Mouse (Mus musculus): ENCODE measurements around the gene Ifi214.
"Not testable (repeated sequence)": the region's sequence is repeated elsewhere in the genome, so short reads cannot be mapped to it uniquely, and the experiment has no call there.

Gene Ifi214

DNA sequence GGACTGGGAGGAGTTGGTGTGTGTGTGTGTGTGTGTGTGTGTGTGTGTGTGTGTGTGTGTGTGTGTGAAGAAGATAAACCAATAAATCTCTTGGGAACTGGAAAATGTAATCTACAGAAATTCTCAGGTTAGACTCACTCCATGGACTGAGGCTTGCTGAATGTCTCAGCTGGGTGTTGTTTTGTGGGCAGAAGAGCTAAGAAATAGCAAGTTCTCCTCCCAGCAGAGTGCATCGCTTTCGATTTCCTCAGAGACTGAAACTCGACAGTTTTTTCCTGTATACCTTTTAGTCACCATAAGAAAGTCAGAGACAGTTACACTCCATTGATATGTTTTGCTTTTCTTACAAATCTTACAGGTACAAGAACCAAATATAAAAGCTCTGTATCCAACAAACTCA is at the start of gene Ifi214:
Ifi214 (minus strand) TSS at position 167 of the 400 bp plus-strand sequence.
- not testable (repeated sequence) for DNase-seq (ENCODE audit: low spot score in 2 of 2)

DNA sequence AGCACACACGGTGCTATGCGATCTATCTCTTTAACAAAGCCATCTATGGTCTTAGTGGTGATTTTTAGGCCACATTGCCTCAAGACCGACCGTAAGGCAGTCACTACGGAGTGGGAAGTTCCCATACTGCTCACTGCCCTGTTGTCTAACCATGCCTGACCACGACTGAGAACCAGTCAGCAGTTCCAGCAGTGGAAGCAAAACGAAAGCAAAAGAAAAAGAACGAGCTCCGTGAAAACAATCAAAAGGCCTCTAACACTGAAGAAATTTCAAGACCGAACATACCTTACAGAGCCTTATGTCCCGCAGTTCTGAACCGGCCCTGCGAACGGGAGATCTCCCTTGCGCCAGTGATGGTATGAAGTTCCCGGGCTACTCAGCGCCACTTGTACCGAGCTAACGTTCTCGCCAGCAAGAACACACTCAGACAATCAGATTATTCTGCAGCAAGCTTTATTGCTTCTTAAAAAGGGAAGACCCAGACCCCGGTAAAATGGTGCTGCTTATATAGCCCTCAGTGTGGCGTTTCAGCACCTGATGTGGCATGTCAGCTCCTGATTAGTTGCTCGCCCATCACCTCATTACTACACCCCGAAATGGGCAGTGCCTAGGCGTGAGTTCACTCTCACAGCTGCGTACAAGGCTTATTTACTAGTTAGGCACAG is 44.3 kb upstream of the Ifi214 start:
- no peak for DNase-seq (ENCODE audit: low spot score in 2 of 2)

DNA sequence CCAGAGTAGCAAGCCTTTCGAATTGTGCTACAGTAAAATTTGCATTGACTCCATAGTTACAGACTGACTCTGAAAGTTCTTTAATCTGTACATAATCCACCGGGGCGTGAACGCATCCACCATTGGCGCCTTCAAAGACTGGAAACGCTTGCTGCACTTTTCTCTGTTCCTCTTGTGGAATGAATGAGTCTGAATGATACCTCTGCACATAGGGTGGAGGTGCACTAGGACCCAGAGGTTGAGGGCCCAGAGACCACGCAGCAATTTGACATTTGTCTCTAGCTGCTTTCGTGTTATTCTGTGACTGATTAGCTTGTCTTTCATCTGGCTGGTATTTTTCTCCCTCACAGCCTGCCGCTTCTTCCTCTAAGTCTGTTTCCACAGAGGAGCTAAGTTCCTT is 43.3 kb upstream of the Ifi214 start:
- DNase-seq (ENCODE audit: low spot score in 2 of 2): no peak

DNA sequence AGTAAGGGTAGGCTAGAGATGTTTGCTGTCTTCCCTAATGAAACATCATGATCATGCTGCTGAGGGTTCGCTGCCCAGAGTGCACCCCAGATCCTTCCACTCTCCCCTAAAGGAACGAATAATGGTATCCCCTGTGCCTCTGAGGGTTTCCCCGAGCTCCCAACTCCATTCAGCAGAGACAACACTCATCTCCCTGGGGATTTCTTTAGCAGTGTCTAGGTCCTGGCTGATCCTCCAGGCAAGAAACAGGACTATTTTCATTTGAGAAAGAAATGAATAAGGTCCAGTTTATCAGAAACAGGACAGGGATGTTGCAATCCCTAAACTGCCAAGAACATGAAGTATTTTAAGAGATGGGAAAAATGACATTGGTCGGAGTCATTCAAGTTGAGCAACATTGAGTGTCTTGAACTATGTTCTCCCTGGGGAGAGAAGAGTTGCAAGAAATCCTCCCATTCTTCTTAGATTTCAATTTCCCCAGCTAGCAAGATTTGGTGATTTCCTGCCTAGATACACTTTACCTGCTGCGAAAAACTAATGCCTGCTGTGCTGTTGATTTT is 14.8 kb upstream of the Ifi214 start:
- not testable (repeated sequence) for DNase-seq (ENCODE audit: low spot score in 2 of 2)

DNA sequence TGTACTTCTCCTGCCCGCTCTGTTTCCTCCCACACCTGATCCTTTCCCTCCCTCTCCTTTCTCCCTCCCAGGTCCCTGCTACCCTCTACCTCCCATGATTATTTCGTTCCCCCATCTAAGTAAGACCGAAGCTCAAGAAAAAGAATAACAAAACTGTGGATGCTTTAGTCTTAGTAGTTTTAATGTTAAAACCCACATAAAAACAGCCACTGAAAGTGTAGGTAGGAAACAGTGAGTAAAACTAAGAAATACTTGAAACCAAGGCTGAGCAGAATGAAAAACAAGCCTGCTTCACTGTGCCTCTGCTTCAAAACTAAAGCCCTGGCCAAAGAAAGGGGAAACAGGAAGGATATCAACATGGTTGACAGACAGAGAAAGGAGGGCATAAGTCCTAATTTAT is 13.0 kb upstream of the Ifi214 start:
- not testable (repeated sequence) for DNase-seq (ENCODE audit: low spot score in 2 of 2)

DNA sequence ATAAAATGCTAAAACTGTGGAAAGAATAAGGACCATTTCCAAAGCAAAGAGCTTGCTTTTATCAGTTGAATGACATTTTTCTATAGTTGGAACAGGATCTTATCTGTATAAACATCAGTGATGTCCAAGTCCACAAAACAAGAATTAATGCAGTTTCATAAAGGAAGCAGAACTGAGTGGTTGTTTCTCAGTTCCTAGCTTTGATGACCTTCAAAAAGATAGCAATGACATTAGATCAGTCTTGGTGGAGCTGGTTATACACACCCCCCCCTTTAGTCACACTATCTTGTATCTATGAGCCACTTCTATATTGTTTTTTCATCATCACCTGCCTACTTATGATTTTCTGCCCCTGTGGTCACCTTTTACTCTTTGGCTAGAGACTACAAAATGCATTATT is 14.3 kb downstream of the Ifi214 start:
- DNase-seq (ENCODE audit: low spot score in 2 of 2): no peak

DNA sequence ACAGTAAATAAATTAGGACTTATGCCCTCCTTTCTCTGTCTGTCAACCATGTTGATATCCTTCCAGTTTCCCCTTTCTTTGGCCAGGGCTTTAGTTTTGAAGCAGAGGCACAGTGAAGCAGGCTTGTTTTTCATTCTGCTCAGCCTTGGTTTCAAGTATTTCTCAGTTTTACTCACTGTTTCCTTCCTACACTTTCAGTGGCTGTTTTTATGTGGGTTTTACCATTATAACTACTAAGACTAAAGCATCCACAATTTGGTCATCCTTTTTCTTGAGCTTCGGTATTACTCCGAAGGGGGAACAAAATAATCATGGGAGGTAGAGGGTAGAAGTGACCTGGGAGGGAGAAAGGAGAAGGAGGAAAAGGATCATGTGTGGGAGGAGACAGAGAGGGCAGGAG is 25.2 kb downstream of the Ifi214 start:
- not testable (repeated sequence) for DNase-seq (ENCODE audit: low spot score in 2 of 2)

DNA sequence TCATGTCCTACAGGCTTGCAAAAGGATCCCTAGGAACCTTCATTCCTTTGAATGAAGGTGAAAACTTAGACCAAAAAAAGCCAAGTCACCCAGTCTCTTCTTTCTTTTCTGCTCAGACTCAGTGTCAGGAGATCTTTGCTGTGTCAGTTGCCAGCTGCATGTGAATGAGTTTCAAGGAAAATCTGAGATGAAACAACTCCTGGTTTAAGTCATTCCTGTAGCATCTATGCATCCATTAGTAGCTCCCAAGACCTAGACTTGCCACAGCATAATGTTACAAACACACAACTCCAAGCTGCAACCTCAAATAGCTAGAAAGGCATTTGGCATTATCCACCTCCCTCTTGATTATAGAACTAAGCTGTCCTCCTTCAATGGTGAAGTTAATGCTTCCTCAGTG is 44.3 kb downstream of the Ifi214 start:
- DNase-seq (ENCODE audit: low spot score in 2 of 2): not testable (repeated sequence)

DNA sequence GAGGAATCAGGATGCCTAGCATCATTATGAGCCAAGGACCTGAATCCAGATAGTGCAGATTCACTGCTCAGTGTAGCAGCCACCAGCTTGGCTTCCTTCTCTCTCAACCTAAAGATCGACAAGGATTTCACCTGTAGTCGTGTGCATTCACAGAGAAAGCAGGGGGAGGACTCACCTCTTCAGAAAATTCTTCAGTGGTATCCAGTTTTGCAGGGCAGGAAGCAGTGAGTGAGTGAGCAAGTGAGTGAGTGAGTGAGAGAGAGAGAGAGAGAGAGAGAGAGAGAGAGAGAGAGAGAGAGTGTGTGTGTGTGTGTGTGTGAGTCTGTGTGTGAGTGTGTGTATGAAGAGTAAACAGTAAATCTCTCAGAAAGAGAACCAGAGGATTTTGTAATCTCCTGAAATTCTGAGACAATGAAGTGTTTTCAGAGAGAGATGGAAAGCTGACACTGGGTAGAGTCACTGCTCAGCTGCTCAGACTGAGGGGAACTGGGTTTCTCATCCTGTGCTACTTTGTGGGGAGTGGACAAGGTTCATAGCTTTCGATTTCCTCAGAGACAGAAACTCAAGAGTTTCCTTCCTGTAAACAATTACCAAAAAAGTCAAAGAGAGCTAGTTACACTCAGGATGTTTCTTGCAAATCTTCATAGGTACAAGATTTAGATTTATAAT is 44.8 kb downstream of the Ifi214 start, which contains the start of gene Ifi206:
Ifi206 (minus strand) TSS at position 230 of the 669 bp plus-strand sequence.
- DNase-seq (ENCODE audit: low spot score in 2 of 2): not testable (repeated sequence)

DNA sequence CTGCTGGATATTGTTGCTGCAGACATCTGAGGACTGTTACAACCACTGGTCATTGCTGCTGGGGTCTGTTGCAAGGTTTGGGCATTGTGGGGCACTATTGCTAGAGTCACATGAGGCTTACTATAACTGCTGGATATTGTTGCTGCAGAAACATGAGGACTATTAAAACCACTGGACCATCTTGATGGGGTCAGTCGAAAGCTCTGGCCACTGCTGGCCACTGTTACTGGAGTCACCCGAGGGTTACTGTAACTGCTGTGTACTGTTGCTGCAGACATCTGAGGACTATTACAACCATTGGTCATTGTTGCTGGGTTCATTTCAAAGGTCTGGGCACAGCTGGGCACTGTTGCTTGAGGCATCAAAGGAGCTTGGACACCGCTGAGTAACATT is 54.6 kb downstream of the Ifi214 start:
- DNase-seq (ENCODE audit: low spot score in 2 of 2): not testable (repeated sequence)

DNA sequence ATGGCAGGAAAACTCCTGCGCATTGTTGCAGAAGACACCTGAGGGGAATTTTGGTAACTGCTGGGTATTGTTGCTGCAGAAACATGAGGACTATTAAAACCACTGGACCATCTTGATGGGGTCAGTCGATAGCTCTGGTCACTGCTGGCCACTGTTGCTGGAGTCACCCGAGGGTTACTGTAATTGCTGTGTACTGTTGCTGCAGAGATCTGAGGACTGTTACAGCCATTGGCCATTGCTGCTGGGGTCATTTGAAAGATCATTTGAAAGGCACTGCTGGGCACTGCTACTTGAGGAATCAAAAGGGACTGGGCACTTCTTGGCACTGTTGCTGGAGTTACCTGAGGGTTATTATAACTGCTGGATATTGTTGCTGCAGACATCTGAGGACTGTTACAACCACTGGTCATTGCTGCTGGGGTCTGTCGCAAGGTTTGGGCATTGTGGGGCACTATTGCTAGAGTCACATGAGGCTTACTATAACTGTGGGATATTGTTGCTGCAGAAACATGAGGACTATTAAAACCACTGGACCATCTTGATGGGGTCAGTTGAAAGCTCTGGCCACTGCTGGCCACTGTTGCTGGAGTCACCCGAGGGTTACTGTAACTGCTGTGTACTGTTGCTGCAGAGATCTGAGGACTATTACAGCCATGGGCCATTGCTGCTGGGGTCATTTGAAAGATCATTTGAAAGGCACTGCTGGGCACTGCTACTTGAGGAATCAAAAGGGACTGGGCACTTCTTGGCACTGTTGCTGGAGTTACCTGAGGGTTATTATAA is 55.2 kb downstream of the Ifi214 start:
- not testable (repeated sequence) for DNase-seq (ENCODE audit: low spot score in 2 of 2)
